Mouse (Mus musculus) stomach, embryonic 16.5 days (tissue): ENCODE data around the gene Vmn1r30. TPM values are rescaled to one million over a fixed set of nuclear protein-coding genes. Genes with fewer than 3 reads are reported as not detected.

Experiments
- ATAC-seq: fragments of 200-750 bp; cut with Nextera tagmentation; 2 replicates; pipeline ENCODE4 v1.8.0; 2017; ENCODE audit warnings: moderate number of reproducible peaks, moderate TSS enrichment; ENCODE audit not compliant: insufficient read depth, low FRiP score
- H3K27ac ChIP-seq: fragments of 300-500 bp; sonication (generic); 2 replicates; pipeline ENCODE4 v1.5.1; 2014; ENCODE audit warnings: low read length
- H3K27me3 ChIP-seq: fragments of 300-500 bp; sonication (generic); 2 replicates; pipeline ENCODE4 v1.6.1; 2014; ENCODE audit warnings: low read length, control low read depth, mixed read lengths; ENCODE audit not compliant: control insufficient read depth, insufficient read depth
- H3K36me3 ChIP-seq: fragments of 300-500 bp; sonication (generic); 2 replicates; pipeline ENCODE4 v1.6.1; 2014; ENCODE audit warnings: low read length; ENCODE audit not compliant: control insufficient read depth, insufficient read depth
- H3K4me1 ChIP-seq: fragments of 300-500 bp; sonication (generic); 2 replicates; pipeline ENCODE4 v1.6.1; 2014; ENCODE audit warnings: low read length, control low read depth, mixed read lengths; ENCODE audit not compliant: control insufficient read depth, insufficient read depth
- H3K4me2 ChIP-seq: fragments of 300-500 bp; sonication (generic); 2 replicates; pipeline ENCODE4 v1.6.1; 2014; ENCODE audit warnings: low read depth, low read length, mixed read lengths
- H3K4me3 ChIP-seq: fragments of 300-500 bp; sonication (generic); replicated peaks from 2 replicates; pipeline ENCODE4 v1.5.1; 2014; ENCODE audit warnings: mild to moderate bottlenecking, low read length
- H3K9ac ChIP-seq: fragments of 300-500 bp; sonication (generic); 2 replicates; pipeline ENCODE4 v1.6.1; 2014; ENCODE audit warnings: low read length
- H3K9me3 ChIP-seq: fragments of 300-500 bp; sonication (generic); replicated peaks from 2 replicates; pipeline ENCODE4 v1.6.1; 2016; ENCODE audit warnings: low read length, control low read depth; ENCODE audit not compliant: control insufficient read depth
- WGBS: fragments of 180-500 bp; shearing (Covaris S2); extraction: QIAGEN DNeasy Blood & Tissue Kit; methylation state at CpG from one replicate; pipeline ENCODE4 v1.1.7; 2014; 5-methylcytosine and 5-hydroxymethylcytosine counted together
- polyA plus RNA-seq: library from polyadenylated mRNA; unstranded; fragments of >200 nt; fragmentation: Nextera tagmentation; extraction: Ambion mirVana; gene quantifications from 2 replicates; pipeline ENCODE4 v1.2.1, GENCODE M21; 2015

Gene Vmn1r30
- not detected in 2 replicates for polyA plus RNA-seq

DNA sequence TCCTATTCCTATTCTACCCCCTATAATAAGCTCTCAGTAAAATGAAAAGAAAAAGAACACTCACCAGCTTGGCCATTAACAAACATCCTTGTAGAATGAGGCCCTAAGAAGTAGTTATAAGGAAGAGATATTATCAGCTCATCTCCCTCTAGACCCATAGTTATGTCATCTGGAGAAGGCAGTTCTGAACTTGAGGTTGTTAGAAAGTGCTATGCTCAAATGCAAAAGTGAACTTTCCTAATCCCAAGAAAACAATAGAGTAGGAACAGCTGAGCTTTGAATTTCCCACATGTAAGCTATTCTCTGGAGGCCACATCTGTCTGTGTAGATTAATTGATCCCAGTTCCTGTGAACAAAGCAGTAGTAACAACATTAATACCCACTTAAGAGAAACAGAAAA, at the start of gene Vmn1r30:
TSS of gene Vmn1r30 (minus strand) at position 101 of the 400 bp plus-strand sequence.
- H3K27ac ChIP-seq, result no peak within 1 kb of the TSS

DNA sequence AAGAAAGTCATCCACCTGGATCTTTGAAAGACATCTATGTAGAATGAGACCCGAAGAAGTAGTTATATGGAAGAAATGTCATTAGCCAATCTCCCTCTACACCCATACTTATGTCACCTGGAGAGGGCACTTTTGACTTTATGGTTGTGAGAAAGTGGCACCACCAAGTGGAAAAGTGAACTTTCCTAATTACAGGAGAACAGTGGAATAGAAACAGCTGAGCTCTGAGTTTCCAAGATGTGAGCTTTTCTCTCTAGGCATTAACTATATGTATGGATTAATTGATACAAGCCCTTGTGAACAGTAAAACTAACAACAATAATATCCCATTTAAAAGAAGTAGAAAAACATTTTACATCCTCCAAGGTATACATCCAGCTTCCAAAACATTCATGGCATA, 32.0 kb upstream of the Vmn1r30 start, which contains the start of gene Vmn1r31:
TSS of gene Vmn1r31 (minus strand) at position 101 of the 400 bp plus-strand sequence.
- Histone ChIP-seq H3K36me3 (no peaks in the 10 kb centered on the region), H3K27ac (no peak within 1 kb of the TSS), H3K4me3 (no peak within 1 kb of the TSS), H3K9me3 (no peaks in the 10 kb centered on the region), H3K9ac (no peak within 1 kb of the TSS), H3K4me1 (no peaks in the 10 kb centered on the region), H3K4me2 (no peak within 1 kb of the TSS), H3K27me3 (no peaks in the 10 kb centered on the region)
- 93% methylated on average over 1 of the region's 1 CpGs for WGBS
- ATAC-seq, result no peak

More for the DNA sequence above, at the start of gene Vmn1r30:
- H3K4me3 ChIP-seq, result no peak within 1 kb of the TSS
- H3K4me2 ChIP-seq, result no peak within 1 kb of the TSS
- no peaks in the 10 kb centered on the region for H3K4me1 ChIP-seq
- no peaks in the 10 kb centered on the region for H3K9me3 ChIP-seq
- no peaks in the 10 kb centered on the region for H3K36me3 ChIP-seq
- no peak within 1 kb of the TSS for H3K9ac ChIP-seq
- H3K27me3 ChIP-seq, result no peaks in the 10 kb centered on the region
- no peak for ATAC-seq

Other genes with a start within 250 kb of the Vmn1r30 start
- not detected in 2 replicates for gene Vmn1r27, start 224.6 kb downstream of the Vmn1r30 start, polyA plus RNA-seq
- not detected in 2 replicates for gene Vmn1r28, start 181.3 kb downstream of the Vmn1r30 start, polyA plus RNA-seq
- not detected in 2 replicates for gene Vmn1r29, start 141.8 kb downstream of the Vmn1r30 start, polyA plus RNA-seq
- not detected in 2 replicates for gene Vmn1r31, start 31.9 kb upstream of the Vmn1r30 start, polyA plus RNA-seq
- gene Abcg2, start 141.1 kb upstream of the Vmn1r30 start, polyA plus RNA-seq, result 57.1 and 61.8 TPM in 2 replicates